Mouse (Mus musculus): Measurements from ENCODE around the gene Slc22a21.

DNA sequence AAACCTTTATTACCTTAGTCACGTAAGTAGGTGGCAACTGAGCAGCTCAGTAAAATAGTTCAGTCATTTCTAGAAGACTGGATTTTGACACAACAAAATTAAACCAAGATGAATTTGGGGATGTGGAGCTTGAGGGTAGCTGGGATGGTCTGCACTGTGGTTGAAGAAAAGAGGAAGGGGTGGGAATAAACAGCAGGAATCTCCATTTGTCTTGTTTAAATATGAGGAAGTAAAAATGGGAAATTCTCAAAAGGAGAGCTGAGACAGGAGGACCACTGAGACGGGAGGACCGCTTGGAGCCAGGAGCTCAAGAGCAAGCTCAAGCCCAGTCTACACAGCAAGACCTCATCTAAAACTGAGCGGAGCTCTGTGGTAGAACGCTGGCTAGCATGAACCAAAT, 53.8 kb downstream of the Slc22a21 start:
- TF ChIP-seq CTCF (IDR thresholded peaks at IDR 0.05; ENCODE audit: extremely low read depth, insufficient read depth, insufficient read length, insufficient replicate concordance) (no peak), POLR2A (IDR thresholded peaks at IDR 0.05; ENCODE audit: low read depth, low read length) (no peak)

Measured in spleen, adult 2 months (tissue).